Mouse (Mus musculus): Measurements from ENCODE around the gene Gm20388.

The Gm20388 gene

DNA sequence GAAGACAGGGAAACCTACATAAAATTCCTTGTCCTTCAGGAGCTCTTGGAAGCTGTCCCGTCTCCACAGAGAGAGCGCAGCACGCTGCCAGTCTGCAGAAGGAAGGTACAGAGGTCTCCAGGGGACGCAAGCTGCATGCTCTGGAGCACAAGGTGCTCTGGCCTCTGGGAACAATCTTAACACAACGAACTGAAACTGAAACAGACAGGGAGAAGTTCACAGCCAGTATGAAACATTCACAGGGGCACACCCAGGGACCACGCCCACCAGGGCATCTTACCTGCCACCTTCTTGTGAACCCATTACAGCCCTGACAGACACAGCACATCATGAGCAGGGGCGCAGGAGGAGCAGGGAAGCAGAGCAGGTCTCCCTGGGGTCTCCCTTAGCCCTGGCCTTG lies 3373.3 kb downstream of the Gm20388 start:
- peak in 1 of 2 experiments; percentile 22 for DNase-seq (ENCODE audit: low spot score in 2 of 2)

DNA sequence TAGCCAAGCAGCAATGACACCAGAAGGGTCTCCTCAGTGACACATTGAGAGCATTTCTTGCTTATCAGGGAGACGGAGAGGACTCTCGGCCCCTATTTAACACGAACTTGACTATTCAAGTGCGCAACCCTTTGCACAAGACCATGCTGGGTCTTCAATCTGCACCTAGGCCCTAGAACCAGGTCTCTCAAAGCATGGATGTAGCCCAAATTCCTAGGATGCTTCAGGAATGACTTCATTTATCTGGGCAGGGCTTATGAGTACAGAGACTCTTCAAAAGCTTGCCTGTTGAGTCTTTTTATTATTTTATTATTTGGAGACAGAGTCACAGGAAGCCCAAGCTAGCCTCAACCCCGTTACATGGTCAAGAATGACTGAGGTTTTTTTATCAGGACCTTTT lies 3373.9 kb downstream of the Gm20388 start:
- no peak for DNase-seq (ENCODE audit: low spot score in 2 of 2)

DNA sequence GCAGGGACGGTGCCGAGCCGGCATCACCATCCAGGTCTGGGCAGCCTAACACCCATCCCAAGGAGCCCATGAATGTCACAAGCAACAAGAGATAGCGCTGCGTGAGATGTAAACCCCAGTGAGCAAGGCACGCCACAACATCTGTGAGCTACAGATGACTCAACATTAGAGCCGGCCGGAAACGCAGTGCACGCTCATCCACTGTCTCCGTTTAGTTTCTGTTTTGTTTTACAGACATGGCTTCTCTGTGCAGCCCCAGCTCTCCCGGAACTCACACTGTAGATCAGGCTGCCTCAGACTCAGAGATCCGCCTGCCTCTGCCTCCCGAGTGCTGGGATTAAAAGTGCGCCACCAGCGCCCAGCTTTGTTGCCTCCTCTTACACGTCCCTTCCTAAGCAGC lies 3376.7 kb downstream of the Gm20388 start:
- DNase-seq (ENCODE audit: low spot score in 2 of 2) = no peak

DNA sequence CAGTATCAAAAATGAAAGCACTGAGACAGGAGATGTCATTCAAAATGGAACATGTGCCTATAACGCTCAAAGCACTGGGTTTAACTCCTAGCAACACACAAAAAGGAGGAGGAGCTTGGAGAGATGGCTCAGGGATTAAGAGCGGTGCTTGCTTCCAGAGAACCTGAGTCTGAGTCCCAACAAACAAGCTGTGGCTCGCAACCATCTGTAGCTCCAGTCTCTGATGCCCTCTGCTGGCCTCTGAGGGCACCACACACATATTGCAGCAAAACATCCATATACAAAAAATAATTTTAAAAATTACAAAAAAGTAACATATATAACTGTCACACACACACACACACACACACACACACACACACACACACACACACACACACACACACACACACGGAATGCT lies 3379.5 kb downstream of the Gm20388 start:
- DNase-seq (ENCODE audit: low spot score in 2 of 2) = peak in 1 of 2 experiments; percentile 28

DNA sequence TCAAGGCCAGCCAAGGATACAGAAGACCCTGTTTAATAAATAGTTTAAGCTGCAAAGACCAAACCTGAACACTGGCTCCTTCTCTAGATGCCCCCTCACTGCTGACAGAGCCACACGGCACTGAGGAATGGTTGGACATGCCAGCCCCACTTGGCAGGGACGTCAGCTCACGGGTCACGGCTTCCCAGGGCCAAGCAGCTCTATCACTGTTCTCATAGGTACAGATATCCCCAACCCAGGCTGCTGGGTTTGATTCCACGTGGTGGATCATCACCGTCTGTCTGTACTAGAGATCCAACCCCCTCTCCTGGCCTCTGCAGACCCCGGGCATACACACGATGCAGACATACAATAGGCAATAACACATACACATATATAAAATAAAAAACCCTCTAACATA lies 3380.0 kb downstream of the Gm20388 start:
- no peak for DNase-seq (ENCODE audit: low spot score in 2 of 2)

DNA sequence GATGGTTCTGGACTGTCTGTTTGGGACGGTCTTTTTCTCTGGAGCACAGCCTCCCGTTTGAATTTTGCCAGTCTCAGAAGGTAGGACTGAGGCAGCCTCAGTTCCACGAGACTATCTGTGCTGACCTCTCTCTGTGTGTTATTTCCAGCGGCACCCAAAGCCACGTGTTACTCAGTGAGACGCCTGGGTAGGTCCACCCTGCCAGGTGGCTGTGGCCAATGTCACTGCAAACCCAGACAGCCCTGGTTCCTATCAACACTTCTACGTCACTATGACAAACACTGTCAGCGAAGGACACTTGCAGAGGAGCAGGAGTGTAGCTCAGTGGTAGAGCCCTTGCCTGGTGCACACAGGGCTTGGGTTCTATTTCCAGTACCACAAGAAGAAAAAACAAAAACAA lies 3381.1 kb downstream of the Gm20388 start:
- no peak for DNase-seq (ENCODE audit: low spot score in 2 of 2)

DNA sequence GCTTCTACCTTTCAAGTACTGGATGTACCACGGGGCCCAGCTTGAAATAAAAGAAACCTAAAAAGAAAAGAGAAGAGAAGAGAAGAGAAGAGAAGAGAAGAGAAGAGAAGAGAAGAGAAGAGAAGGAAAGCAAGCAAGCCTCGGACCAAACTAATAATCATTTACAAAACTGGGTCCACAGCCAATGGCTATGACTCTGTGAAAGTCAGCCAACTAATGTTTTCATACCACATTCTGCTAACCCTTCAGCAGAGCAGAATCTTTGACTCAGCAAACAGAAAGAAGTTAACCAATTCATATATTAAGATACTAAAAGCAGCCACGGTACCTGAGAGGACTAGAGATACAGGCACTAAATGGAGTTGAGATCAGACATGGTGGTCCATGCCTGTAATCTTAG lies 3381.6 kb downstream of the Gm20388 start:
- DNase-seq (ENCODE audit: low spot score in 2 of 2) = no peak

DNA sequence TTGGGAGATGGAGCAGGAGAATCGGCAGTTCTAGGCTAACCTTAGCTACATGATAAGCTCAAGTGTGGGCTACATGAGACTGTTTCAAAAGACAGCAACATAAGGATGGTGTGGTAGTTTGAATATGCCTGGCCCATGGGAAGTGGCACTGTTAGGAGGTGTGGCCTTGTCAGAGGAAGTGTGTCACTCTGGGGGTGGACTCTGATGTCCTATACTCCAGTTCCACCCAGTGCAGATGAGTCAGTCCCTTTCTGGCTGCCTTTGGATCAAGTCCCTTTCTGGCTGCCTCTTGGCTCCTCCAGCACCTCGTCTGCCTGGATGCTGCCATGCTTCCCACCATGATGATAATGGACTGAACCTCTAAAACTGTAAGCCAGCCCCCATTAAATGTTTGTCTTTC lies 3382.1 kb downstream of the Gm20388 start:
- no peak for DNase-seq (ENCODE audit: low spot score in 2 of 2)

DNA sequence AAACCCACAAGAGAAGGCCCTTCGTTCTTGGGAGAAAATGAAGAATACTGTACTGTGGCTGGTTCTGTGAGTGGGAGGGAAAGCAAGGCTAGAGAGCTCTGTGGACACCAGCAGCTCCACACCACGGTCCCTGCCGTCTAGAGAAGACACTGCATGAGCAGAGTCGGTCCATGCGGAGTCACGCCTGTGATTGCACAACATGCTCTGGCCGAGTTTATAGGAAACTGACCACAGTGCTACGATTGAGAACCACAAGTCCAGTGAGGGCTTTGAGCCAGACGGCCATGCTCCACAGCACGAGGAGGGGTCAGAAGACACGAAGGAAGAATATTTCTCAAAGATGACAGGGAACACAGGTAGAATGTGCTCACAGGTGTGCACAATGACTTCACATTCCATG lies 3387.7 kb downstream of the Gm20388 start:
- DNase-seq (ENCODE audit: low spot score in 2 of 2) = no peak

DNA sequence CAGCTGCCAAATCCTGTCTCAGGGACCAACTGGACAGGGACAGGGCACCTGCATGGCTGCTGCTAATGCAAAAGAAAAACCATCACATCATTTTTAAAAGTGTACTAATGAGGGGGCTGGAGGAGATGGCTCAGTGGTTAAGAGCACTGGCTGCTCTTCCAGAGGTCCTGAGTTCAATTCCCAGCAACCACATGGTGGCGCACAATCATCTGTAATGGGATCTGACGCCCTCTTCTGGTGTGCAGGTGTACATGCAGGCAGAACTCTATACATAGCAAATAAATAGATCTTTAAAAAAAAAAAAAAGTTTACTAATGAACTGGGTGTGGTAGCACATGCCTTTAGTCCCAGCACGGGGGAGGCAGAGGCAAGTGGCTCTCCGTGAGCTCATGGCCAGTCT lies 3398.1 kb downstream of the Gm20388 start:
- no peak for DNase-seq (ENCODE audit: low spot score in 2 of 2)

DNA sequence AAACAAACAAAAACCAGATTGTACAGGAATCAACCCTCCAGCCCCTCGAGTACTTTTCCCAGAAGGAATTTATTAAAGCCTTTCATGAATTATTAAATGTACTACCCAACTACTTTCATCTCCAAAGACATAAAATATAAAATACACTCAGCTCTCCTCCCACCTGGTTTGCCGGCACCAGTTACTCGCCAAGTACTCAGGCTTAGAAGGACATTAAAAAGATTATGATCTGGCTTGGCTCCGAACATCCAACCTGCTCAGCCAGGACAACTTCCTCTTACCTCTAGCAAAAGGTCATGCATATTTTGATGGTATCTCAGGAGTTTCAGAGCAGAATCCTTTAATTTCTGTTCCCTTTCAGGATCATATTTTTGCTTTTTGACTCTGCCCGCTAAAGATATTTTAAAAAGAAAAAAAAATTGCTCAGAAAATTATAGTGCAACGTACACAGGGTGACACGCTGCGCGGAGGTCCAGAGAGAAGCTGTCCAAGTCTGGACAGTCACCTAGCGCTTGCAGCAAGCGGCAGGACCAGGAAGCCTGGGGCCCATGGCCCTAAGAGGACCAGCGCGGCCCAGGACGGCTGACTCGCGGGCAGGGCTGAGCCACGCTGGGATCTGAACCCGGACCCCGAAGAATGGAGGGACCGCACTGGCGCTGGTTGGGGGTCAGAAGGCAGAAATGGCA lies 3407.3 kb downstream of the Gm20388 start:
- no peak for DNase-seq (ENCODE audit: low spot score in 2 of 2)

DNA sequence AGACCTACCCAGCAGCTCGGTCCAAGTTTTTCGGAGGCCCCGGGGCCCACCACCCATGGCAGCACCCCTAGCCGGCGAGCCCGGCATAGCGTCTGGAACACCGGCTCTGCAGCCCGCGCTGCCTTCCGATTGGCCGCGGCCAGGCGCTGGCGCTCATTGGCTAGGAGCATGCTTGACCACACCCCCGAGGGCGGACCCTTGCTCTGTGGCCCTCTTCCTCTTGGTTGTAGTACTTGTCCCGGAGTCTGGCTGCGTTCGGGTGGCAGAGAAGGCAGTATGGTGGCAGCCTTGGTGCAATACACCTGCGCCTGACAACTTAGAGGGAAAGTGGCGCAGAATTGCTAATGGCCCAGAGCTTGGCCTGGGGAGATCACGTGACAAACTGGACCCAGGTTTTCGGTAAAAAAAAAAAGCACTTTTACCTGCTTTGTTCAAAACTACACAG lies 3407.8 kb downstream of the Gm20388 start, which contains the start of gene Fanca:
Gene Fanca (minus strand): TSS at position 110 of the 445 bp plus-strand sequence.
- peak; percentile 91 to 93 for DNase-seq (ENCODE audit: low spot score in 2 of 2)

DNA sequence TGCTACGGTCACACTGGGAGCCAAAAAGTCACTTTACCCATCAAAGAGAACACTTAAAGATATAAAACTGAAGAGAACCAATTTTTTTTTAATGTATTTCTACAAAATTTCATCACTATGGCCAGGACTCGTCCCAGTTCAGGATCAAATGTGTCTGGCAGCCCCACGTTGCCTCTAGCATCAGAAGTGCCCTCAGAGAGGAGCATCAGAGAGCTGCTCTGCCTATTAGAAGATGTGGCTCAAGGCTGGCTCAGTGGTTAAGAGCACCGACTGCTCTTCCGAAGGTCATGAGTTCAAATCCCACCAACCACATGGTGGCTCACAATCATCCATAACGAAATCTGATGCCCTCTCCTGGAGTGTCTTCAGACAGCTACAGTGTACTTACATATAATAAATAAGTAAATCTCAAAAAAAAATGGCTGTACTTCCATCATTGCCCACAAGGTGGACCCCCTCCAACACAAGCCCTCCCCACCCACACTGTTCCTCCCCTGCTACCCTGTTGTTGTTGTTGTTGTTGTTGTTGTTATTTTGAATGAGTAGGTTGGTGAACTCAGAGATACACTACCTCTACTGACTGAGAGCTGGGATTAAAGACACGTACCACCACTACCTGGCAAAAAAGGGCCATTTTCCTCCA lies 3409.0 kb downstream of the Gm20388 start:
- peak in 1 of 2 experiments; percentile 41 for DNase-seq (ENCODE audit: low spot score in 2 of 2)

DNA sequence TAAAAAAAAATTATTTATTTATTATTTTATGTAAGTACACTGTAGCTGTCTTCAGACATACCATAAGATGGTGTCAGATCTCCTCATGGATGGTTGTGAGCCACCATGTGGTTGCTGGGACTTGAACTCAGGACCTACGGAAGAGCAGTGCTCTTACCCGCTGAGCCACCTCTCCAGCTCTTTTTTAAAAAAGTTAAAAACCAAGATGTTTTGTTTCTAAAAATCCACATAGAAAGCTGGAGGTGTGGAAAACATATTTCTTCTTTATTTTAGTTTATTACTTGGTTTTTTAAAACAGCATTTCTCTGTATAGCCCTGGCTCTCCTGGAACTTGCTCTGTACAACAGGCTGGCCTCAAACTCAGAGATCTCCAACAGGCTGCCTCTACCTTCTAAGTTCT lies 3417.9 kb downstream of the Gm20388 start:
- DNase-seq (ENCODE audit: low spot score in 2 of 2) = no peak

DNA sequence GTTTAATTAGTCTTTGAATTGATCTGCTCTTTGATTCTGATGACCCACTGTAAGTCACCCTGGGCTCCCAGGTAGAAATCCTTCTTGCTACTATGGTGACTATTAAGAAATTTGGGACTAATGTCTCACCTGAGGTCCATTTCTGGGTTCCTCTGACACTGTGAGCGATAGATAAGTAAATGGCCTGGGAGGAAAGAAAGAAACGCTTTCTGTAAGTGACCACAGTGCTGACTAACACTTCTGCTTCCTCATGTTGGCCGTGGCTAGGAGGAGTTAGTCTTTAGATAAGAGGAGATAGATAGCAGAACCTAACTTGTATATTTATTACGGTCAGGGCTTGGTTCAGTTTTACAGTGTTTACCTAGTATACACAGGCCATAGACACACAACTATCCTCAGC lies 3418.7 kb downstream of the Gm20388 start:
- DNase-seq (ENCODE audit: low spot score in 2 of 2) = no peak

DNA sequence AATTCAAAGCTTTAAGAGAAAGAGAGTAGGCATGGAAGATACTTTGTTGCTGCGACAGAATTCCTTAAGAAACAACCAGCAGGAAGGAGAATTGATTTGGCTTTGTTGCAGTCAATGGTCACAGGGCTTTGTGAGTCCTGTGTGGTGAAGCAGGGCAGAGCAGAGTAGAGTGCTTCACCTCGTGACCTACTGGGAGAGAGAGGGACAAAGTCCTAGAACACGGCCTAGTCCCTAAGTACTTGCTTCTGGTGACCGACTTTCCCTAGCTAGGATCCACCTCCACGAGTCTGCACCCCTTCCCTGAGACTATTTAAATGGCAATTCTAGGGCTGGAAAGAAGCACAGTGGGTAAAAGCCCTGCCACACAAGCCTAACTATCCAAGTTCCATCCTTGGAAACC lies 3419.3 kb downstream of the Gm20388 start:
- no peak for DNase-seq (ENCODE audit: low spot score in 2 of 2)

DNA sequence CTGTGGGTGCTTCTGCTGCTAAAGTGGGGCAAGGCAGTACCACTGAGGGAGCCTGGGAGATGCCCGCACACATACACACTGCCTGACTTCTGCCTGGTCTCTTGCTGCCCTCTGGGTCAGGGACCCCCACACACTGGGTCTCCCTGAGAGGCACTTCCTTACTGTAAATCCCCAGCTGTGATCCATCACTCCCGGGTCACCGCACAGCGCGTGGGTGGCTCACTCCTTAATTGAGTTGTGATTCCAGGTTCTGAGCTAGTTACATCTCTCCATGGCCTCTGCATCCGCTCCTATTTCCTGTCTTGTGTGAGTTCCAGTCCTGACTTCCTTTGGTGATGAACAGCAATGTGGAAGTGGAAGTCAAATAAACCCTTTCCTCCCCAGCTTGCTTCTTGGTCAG lies 3420.1 kb downstream of the Gm20388 start:
- DNase-seq (ENCODE audit: low spot score in 2 of 2) = no peak

DNA sequence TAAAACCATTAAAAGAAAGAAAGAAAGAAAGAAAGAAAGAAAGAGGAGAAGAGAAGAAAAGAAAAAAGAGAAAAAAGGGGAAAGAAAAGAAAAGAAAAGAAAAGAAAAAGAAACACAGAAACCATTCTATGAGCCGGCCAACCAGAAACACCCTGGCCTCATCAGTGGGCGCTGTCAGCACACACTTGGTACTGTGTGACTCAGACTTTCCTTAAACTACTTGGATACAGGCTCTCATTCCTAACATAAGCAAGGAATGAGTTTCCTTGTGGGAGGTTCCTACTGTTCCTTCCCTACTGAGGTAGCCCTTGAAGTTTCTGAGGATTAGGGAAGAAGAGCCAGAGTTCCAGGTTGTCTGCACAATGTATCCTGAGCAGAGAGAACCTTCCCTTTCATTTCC lies 3420.7 kb downstream of the Gm20388 start:
- no peak for DNase-seq (ENCODE audit: low spot score in 2 of 2)

DNA sequence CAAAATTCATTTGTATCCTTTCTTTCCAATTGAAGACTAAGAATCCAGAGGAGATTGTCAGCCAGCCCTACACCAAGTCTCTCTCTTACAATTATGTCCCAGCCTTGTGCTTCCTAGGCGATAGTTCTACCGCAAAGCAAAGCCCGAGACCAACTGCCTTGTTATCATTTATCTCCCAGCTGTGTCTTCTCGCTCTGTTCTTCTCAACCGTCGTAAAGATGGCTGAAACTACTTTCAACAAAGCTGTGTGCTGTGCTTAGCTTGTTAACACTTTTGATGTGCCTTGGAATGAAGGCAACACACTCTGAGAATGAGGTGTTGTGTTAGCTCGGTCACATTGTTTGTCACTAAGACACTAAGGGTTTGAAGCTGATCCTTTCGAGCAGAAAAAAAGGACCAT lies 3421.2 kb downstream of the Gm20388 start:
- DNase-seq (ENCODE audit: low spot score in 2 of 2) = no peak

DNA sequence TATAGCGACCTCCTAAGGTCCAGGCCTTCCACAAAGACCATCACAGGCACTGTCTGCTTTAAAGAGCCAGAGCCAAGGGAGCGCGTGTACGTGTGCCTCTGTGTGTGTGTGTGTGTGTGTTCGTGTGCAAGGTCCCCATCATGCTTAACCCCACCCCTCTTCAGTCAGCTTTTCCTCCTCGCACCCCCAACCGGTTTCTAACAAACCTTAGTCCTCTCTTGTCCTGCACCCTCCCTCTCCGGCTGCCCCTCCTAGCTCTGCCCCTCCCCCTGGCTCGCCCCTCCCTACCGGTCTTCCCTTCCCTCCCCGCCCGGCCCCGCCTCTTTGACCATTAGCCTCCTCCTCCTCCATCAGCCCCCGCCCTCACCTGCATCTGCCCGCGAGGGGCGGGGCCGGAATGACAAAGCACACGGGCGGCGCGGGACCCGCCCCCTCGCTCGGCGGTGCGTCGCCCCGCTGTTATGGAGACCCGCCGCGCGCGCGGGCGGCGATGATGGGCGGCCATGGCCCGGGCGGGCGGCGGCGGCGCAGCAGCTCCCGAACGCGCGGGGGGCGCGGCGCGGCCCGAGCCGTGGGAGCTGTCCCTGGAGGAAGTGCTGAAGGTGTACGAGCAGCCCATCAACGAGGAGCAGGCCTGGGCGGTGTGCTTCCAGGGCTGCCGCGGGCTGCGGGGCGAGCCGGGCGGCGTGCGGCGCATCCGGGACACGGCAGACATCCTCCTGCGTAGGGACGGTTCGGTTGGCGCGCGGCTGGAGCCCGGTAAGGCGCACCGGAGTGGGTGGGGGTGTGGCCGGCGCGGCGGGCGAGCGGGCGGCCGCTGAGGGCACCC lies 3421.8 kb downstream of the Gm20388 start, which contains the start of gene Spire2:
Gene Spire2 (plus strand): TSS at position 452 of the 829 bp plus-strand sequence.
- DNase-seq (ENCODE audit: low spot score in 2 of 2) = peak; percentile 55 to 67

DNA sequence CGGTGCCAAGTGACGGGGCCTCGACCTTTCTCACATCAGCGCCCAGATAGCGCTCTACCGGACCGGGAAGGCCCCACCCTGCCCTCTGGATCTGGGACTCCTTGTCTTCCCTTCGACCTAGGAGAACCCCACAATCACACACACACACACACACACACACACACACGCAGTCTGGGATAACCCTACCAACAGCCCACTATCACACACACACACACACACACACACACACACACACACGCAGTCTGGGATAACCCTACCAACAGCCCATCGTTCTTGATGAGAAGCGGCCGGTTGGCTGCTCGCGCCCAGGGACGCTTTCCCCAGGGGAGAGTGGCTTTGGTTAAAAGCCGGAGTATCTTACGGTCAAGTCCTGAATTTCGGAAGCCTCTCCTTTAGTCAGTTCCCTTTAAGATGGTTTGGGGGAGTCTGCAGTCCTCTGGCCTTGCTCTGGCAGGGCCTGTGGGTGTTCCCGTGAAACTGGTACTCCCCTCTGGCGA lies 3422.5 kb downstream of the Gm20388 start:
- DNase-seq (ENCODE audit: low spot score in 2 of 2) = no peak

DNA sequence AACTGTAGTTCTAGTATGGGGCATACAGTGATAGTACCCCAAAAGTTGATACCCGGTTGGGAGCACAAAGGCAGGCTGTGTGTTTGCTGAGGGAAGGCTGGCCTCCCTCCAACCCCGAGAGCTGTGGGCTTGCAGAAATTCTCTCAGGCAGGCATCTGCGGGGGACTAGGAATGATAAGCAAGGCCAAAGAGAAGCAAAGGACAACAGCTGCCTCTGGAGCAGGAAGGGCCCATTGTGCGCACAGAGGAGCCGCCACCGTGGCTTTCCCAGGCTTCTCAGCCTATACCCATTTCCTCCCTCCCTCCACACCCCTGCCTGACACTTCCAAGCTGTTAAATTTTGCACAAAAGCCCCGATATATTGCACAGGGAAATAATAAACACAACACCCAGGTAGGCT lies 3423.2 kb downstream of the Gm20388 start:
- DNase-seq (ENCODE audit: low spot score in 2 of 2) = no peak
